Mouse (Mus musculus) mature B cell (primary cell): ENCODE data around the gene Coasy.

Experiments
- in situ Hi-C: fragments of 300-500 bp; cut with MboI; formaldehyde crosslinking; loops from 2 replicates; pipeline ENCODE4 v1.14.3; 2019

Gene Coasy

GRCm38 (mm10) chr11:101082208-101083082 lies at the start of gene Coasy:
Coasy (plus strand) TSS chr11:101082565.
- in situ Hi-C loops: no loop called here

GRCm38 (mm10) chr11:101033856-101034500 lies 48.4 kb upstream of the Coasy start:
- in situ Hi-C loops: no loop called here

- in situ Hi-C loops: no loop called here
These were observed 47.6 kb upstream of the Coasy start for GRCm38 (mm10) chr11:101034614-101035327.

- in situ Hi-C loops: no loop called here
These were observed 47.1 kb upstream of the Coasy start for GRCm38 (mm10) chr11:101035328-101035695.

GRCm38 (mm10) chr11:101037795-101038194 lies 44.6 kb upstream of the Coasy start:
- in situ Hi-C loops: no loop called here

- in situ Hi-C loops: no loop called here
These were observed 36.5 kb upstream of the Coasy start for GRCm38 (mm10) chr11:101045826-101046225.

- in situ Hi-C loops: no loop called here
These were observed 35.9 kb upstream of the Coasy start for GRCm38 (mm10) chr11:101046440-101046839.

GRCm38 (mm10) chr11:101047502-101047901 lies 34.9 kb upstream of the Coasy start:
- in situ Hi-C loops: no loop called here

- in situ Hi-C loops: no loop called here
These were observed 32.0 kb upstream of the Coasy start for GRCm38 (mm10) chr11:101050359-101050758.

GRCm38 (mm10) chr11:101051051-101051493 lies 31.3 kb upstream of the Coasy start:
- in situ Hi-C loops: no loop called here

GRCm38 (mm10) chr11:101051617-101052016 lies 30.7 kb upstream of the Coasy start:
- in situ Hi-C loops: no loop called here

- in situ Hi-C loops: no loop called here
These were observed 29.5 kb upstream of the Coasy start for GRCm38 (mm10) chr11:101052751-101053473.

GRCm38 (mm10) chr11:101053974-101054373 lies 28.4 kb upstream of the Coasy start:
- in situ Hi-C loops: no loop called here

- in situ Hi-C loops: no loop called here
These were observed 26.9 kb upstream of the Coasy start for GRCm38 (mm10) chr11:101055418-101055817.

GRCm38 (mm10) chr11:101056885-101057284 lies 25.5 kb upstream of the Coasy start:
- in situ Hi-C loops: no loop called here

GRCm38 (mm10) chr11:101057860-101058259 lies 24.5 kb upstream of the Coasy start:
- in situ Hi-C loops: no loop called here

GRCm38 (mm10) chr11:101058726-101059125 lies 23.6 kb upstream of the Coasy start:
- in situ Hi-C loops: no loop called here

- in situ Hi-C loops: no loop called here
These were observed 22.9 kb upstream of the Coasy start for GRCm38 (mm10) chr11:101059473-101059872.

- in situ Hi-C loops: no loop called here
These were observed 22.2 kb upstream of the Coasy start for GRCm38 (mm10) chr11:101060126-101060525.

GRCm38 (mm10) chr11:101061049-101061448 lies 21.3 kb upstream of the Coasy start:
- in situ Hi-C loops: no loop called here

- in situ Hi-C loops: no loop called here
These were observed 20.0 kb upstream of the Coasy start for GRCm38 (mm10) chr11:101062165-101062884.
